Mouse (Mus musculus): Measurements from ENCODE around the gene Nudc. TPM values are rescaled to one million over a fixed set of nuclear protein-coding genes. Genes with fewer than 3 reads are reported as not detected.
A peak's percentile ranks its signal among the peaks of the same experiment; 100 is the strongest.

Nudc gene
- total RNA-seq (2021) = 10 to 100 TPM; 78.7 to 80.1 TPM
- long read RNA-seq, experiment 1, transcript Nudc-201 (8 exons, 1,316 nt) = major isoform, 135 of 198 reads
- long read RNA-seq, experiment 1, partial matches to known transcripts = 63 of 198 reads
- long read RNA-seq, experiment 1, other reads (novel, unspliced or antisense) = 0 of 198 reads
- long read RNA-seq, experiment 2, transcript Nudc-201 (8 exons, 1,316 nt) = major isoform, 91 of 146 reads
- long read RNA-seq, experiment 2, partial matches to known transcripts = 55 of 146 reads
- long read RNA-seq, experiment 2, other reads (novel, unspliced or antisense) = 0 of 146 reads

GRCm38 (mm10) chr4:133545272-133546231 lies at the start of gene Nudc:
TSS of gene Nudc (minus strand) at chr4:133545996.
- peak; percentile 96 to 98 for DNase-seq

- DNase-seq = no peak
Measured at GRCm38 (mm10) chr4:133595538-133595937, 49.7 kb upstream of the Nudc start.

DNA sequence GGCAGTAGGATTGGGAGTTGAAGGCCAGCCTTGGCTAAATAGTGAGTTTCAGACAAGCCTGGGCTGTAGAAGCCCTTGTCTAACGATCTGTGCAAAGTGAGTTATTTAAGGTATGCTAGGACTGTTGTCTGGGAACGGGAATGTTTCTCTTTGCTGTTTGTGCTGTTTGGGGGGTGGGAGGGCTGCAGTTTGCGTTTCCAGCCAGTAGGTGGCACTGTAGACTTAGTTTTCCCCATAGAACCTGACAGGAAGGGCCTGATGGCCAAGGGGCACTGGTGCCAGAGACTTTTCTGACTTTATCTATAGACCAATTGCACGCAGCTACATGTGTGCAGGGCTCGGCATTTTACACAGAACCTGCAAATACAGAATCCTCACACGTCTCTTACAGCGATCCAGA lies 46.8 kb upstream of the Nudc start:
- peak; percentile 62 to 84 for DNase-seq

DNA sequence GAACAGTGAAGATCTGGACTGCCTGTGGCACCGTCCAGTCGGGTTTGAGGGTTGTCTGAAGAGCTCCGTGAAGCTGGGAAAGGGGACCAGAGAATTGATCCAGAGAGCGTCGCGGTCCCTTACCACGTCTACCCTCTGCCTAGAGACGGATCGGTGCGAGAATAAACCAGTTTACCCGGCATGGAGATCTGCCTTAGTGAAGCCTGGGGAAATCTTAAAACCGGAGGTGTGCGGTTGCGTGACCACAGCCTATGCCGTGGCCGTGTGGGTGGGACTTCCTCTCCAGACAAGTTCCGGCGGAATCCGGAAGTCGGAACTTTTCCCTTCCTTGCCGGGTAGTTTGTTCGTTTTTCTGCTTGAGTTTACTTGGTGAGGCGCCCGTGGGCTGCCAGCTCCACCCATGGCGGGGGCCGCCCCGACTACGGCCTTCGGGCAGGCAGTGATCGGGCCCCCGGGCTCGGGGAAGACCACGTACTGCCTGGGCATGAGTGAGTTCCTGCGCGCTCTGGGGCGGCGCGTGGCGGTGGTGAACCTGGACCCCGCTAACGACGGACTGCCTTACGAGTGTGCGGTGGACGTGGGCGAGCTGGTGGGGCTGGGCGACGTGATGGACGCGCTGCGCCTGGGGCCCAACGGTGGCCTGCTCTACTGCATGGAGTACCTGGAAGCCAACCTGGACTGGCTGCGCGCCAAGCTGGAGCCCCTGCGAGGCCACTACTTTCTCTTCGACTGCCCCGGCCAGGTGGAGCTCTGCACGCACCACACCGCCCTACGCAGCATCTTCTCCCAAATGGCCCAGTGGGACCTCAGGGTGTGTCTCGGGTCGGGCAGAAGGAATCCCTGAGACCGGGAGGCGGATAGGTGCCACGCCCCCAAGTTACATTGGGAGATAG lies 38.5 kb upstream of the Nudc start, which contains the start of gene Gpn2:
Gene Gpn2, plus strand, starts transcription at position 304 of the 893 bp plus-strand sequence.
- peak; percentile 88 to 90 for DNase-seq

GRCm38 (mm10) chr4:133583690-133584058 lies 37.9 kb upstream of the Nudc start:
- no peak for DNase-seq

DNA sequence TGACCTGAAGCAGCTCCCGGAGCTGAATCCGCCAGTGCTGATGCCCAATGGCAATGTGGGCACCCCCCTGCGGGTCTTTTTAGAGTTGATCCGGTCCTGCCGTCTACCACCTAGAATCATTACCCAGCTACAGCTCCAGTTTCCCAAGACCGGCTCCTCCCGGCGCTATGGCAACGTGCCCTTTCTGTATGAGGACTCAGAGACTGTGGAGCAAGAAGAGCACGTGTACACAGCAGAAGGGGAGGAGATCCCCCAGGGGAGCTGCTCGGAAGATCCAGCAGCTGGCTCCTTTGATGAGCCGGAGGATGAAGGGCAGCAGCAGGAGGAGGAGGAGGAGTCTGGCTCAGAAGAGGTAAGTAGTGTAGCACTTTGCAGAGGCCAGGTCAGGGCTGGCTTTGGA lies 32.2 kb upstream of the Nudc start:
- DNase-seq = no peak

- DNase-seq = no peak
Measured at GRCm38 (mm10) chr4:133574843-133575202, 29.0 kb upstream of the Nudc start.

GRCm38 (mm10) chr4:133574070-133574842 lies 28.5 kb upstream of the Nudc start, which contains the start of gene Gpatch3:
TSS of gene Gpatch3 (plus strand) at chr4:133574745.
- peak; percentile 93 to 96 for DNase-seq

DNA sequence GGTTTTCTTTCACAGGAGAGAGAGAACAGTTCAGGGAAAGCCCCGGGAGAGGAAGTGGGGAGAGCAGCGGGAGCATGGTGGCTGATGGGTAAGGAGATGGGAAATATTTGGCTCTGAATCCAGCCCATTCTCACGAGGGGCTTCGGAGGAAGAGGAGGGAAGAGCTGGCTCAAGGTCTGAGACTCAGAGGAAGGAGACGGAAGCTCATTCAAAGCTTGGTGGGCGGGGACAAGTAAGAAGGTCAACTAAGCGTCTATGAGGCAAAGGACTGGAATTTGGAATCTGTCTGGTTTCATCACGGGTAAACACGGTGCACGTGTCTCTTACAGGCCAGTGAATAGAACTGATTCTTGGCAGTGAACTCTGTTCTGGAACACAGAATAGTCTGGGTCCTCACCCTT lies 24.3 kb upstream of the Nudc start:
- DNase-seq = no peak

- DNase-seq = no peak
Measured at GRCm38 (mm10) chr4:133569291-133570065, 23.7 kb upstream of the Nudc start.

GRCm38 (mm10) chr4:133567251-133567650 lies 21.5 kb upstream of the Nudc start:
- DNase-seq = no peak

GRCm38 (mm10) chr4:133563123-133563571 lies 17.4 kb upstream of the Nudc start:
- peak; percentile 78 to 84 for DNase-seq

DNA sequence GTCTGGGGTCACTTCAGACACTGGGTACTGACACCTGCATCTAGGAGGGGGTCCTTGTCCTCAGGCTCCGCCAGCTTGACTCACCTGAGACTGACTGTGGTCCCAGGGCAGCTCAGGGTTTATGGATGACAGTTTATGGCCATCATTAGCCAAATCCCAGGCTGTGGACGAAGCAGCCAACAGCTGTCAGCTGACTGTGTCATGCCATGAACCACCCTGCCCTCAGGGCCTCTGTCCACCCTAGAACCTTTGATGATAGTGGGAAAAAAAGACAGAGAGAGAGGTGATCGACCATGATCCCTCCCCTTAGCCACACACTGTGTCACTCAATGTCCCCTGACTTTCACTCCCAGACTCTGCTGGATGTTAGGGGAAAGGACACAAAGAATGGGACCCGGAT lies 15.8 kb upstream of the Nudc start:
- no peak for DNase-seq

GRCm38 (mm10) chr4:133559846-133560245 lies 14.1 kb upstream of the Nudc start:
- no peak for DNase-seq

GRCm38 (mm10) chr4:133557041-133557717 lies 11.4 kb upstream of the Nudc start:
- no peak for DNase-seq

GRCm38 (mm10) chr4:133553448-133554330 lies 7.9 kb upstream of the Nudc start:
- DNase-seq = peak in 1 of 2 experiments; percentile 50

GRCm38 (mm10) chr4:133552768-133553447 lies 7.1 kb upstream of the Nudc start, which contains the start of gene Nr0b2:
TSS of gene Nr0b2 (plus strand) at chr4:133553376.
- DNase-seq = peak; percentile 36 to 59

DNA sequence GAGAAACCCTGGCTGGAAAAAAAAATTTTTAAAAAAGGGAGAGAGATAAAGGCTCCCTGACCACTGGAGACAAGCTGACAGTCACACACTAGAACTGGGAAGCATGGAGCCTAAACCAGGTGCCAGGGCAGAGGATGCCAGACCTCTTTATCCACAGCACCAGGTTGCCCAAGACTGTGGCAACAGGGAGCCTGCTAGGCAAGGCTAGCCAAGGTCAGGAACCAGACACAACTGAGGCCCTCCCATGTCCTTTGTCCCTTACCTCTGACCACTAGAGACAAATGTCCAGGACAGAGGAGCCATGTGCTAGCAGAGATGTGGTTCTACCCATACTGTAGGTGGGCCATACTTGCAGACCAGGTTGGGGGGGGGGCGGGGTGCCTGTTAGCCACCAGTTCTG lies 6.2 kb upstream of the Nudc start:
- no peak for DNase-seq
